Mouse (Mus musculus): ENCODE data around the gene Glt6d1. TPM values are rescaled to one million over a fixed set of nuclear protein-coding genes. Genes with fewer than 3 reads are reported as not detected.

Glt6d1 gene
- total RNA-seq, 2 experiments from 2014 or later = not detected

- DNase-seq (ENCODE audit: low spot score in 2 of 2) = no peak
Measured at GRCm38 (mm10) chr2:25798065-25798464, 17.6 kb downstream of the Glt6d1 start.

GRCm38 (mm10) chr2:25797635-25798034, 18.0 kb downstream of the Glt6d1 start:
- no peak for DNase-seq (ENCODE audit: low spot score in 2 of 2)

GRCm38 (mm10) chr2:25789092-25789491, 26.6 kb downstream of the Glt6d1 start:
- DNase-seq (ENCODE audit: low spot score in 2 of 2) = no peak

GRCm38 (mm10) chr2:25785573-25786322, 29.9 kb downstream of the Glt6d1 start:
- no peak for DNase-seq (ENCODE audit: low spot score in 2 of 2)

GRCm38 (mm10) chr2:25781957-25782356, 33.7 kb downstream of the Glt6d1 start, which contains the start of gene Gm13539:
Gene Gm13539, plus strand, starts transcription at chr2:25782257.
- DNase-seq (ENCODE audit: low spot score in 2 of 2) = no peak

GRCm38 (mm10) chr2:25780921-25781320, 34.7 kb downstream of the Glt6d1 start:
- DNase-seq (ENCODE audit: low spot score in 2 of 2) = no peak

- no peak for DNase-seq (ENCODE audit: low spot score in 2 of 2)
Measured at GRCm38 (mm10) chr2:25779076-25779475, 36.6 kb downstream of the Glt6d1 start.

GRCm38 (mm10) chr2:25776717-25777116, 38.9 kb downstream of the Glt6d1 start, which contains the start of gene Lcn11:
Gene Lcn11, plus strand, starts transcription at chr2:25777017.
- DNase-seq (ENCODE audit: low spot score in 2 of 2) = no peak

GRCm38 (mm10) chr2:25775991-25776390, 39.7 kb downstream of the Glt6d1 start:
- no peak for DNase-seq (ENCODE audit: low spot score in 2 of 2)

- DNase-seq (ENCODE audit: low spot score in 2 of 2) = no peak
Measured at GRCm38 (mm10) chr2:25774640-25775039, 41.0 kb downstream of the Glt6d1 start.

- DNase-seq (ENCODE audit: low spot score in 2 of 2) = no peak
Measured at GRCm38 (mm10) chr2:25773507-25773906, 42.1 kb downstream of the Glt6d1 start.

GRCm38 (mm10) chr2:25767764-25768163, 47.9 kb downstream of the Glt6d1 start:
- DNase-seq (ENCODE audit: low spot score in 2 of 2) = no peak

- no peak for DNase-seq (ENCODE audit: low spot score in 2 of 2)
Measured at GRCm38 (mm10) chr2:25765269-25765668, 50.4 kb downstream of the Glt6d1 start, which contains the start of gene Lcn3. Gene Lcn3, plus strand, starts transcription at chr2:25765569.

- DNase-seq (ENCODE audit: low spot score in 2 of 2) = no peak
Measured at GRCm38 (mm10) chr2:25758064-25758625, 57.5 kb downstream of the Glt6d1 start.

GRCm38 (mm10) chr2:25754201-25754600, 61.4 kb downstream of the Glt6d1 start:
- no peak for DNase-seq (ENCODE audit: low spot score in 2 of 2)

Other genes starting within 250 kb of the Glt6d1 start
- 1 to 10 TPM; 2.3 to 2.5 TPM for gene Mamdc4, start 241.0 kb downstream of the Glt6d1 start, total RNA-seq (2021)
- gene Phpt1, start 240.6 kb downstream of the Glt6d1 start, total RNA-seq (2021) = 10 to 100 TPM; 43.0 to 44.8 TPM
- gene Ajm1, start 234.1 kb downstream of the Glt6d1 start, total RNA-seq (2021) = under 1 TPM; 0.07 to 0.08 TPM
- 10 to 100 TPM; 59.3 to 65.0 TPM for gene Rabl6, start 207.3 kb downstream of the Glt6d1 start, total RNA-seq (2021)
- gene Ccdc183, start 198.2 kb downstream of the Glt6d1 start, total RNA-seq (2021) = not detected
- 10 to 100 TPM; 11.7 to 18.6 TPM for gene Tmem141, start 193.8 kb downstream of the Glt6d1 start, total RNA-seq (2021)
- gene Fcna, start 187.8 kb downstream of the Glt6d1 start, total RNA-seq (2021) = 10 to 100 TPM in 1 of 2 experiments, 1 to 10 TPM in 1; 9.7 to 14.3 TPM
- 1 to 10 TPM; 1.2 to 2.5 TPM for gene Lcn8, start 162.7 kb downstream of the Glt6d1 start, total RNA-seq (2021)
- gene Lcn5, start 157.9 kb downstream of the Glt6d1 start, total RNA-seq (2021) = not detected
- not detected for gene Lcn6, start 139.1 kb downstream of the Glt6d1 start, total RNA-seq (2021)
- not detected for gene Lcn10, start 133.1 kb downstream of the Glt6d1 start, total RNA-seq (2021)
- not detected for gene Obp2a, start 115.8 kb downstream of the Glt6d1 start, total RNA-seq (2021)
- 10 to 100 TPM; 21.5 to 25.6 TPM for gene Bmyc, start 109.1 kb downstream of the Glt6d1 start, total RNA-seq (2021)
- not detected for gene Obp2b, start 78.8 kb downstream of the Glt6d1 start, total RNA-seq (2021)
- gene Lcn3, start 50.3 kb downstream of the Glt6d1 start, total RNA-seq (2021) = not detected
- not detected for gene Lcn11, start 38.8 kb downstream of the Glt6d1 start, total RNA-seq (2021)
- gene Gm13539, start 33.6 kb downstream of the Glt6d1 start, total RNA-seq (2021) = not detected
- gene Lcn9, start 7.3 kb upstream of the Glt6d1 start, total RNA-seq (2021) = not detected
- gene Sohlh1, start 31.4 kb upstream of the Glt6d1 start, total RNA-seq (2021) = not detected
- gene Kcnt1, start 47.9 kb upstream of the Glt6d1 start, total RNA-seq (2021) = under 1 TPM; 0.16 to 0.49 TPM
- gene Camsap1, start 167.4 kb upstream of the Glt6d1 start, total RNA-seq (2021) = 10 to 100 TPM; 34.2 to 45.1 TPM
- 100 to 1,000 TPM; 186 to 187 TPM for gene Ubac1, start 205.9 kb upstream of the Glt6d1 start, total RNA-seq (2021)